Mouse (Mus musculus) neural tube, embryonic 11.5 days (tissue): ENCODE data around the gene Ppp1r9a. TPM values are rescaled to one million over a fixed set of nuclear protein-coding genes. Genes with fewer than 3 reads are reported as not detected.

ENCODE experiments used
- ATAC-seq: fragments of 200-750 bp; cut with Nextera tagmentation; 2 replicates; pipeline ENCODE4 v1.8.0; 2017; ENCODE audit warnings: moderate number of reproducible peaks, mild to moderate bottlenecking, moderate TSS enrichment, moderate library complexity; ENCODE audit not compliant: insufficient read depth, low FRiP score, low TSS enrichment
- DNase-seq: peaks from one replicate; pipeline ENCODE4 v3.0.0-alpha.2; 2015; ENCODE audit warnings: low spot score
- H3K27ac ChIP-seq: fragments of 300-500 bp; sonication (generic); 2 replicates; pipeline ENCODE4 v1.5.1; 2014; ENCODE audit warnings: low read depth, mild to moderate bottlenecking, low read length
- H3K27me3 ChIP-seq: fragments of 300-500 bp; sonication (generic); 2 replicates; pipeline ENCODE4 v1.6.1; 2014; ENCODE audit warnings: mild to moderate bottlenecking, low read length, mixed read lengths; ENCODE audit not compliant: control insufficient read depth, insufficient read depth
- H3K36me3 ChIP-seq: fragments of 300-500 bp; sonication (generic); 2 replicates; pipeline ENCODE4 v1.6.1; 2014; ENCODE audit warnings: mild to moderate bottlenecking, low read length, moderate library complexity, mixed read lengths; ENCODE audit not compliant: control insufficient read depth, insufficient read depth
- H3K4me1 ChIP-seq: fragments of 300-500 bp; sonication (generic); 2 replicates; pipeline ENCODE4 v1.6.1; 2014; ENCODE audit warnings: low read length, mixed read lengths; ENCODE audit not compliant: control insufficient read depth, insufficient read depth
- H3K4me2 ChIP-seq: fragments of 300-500 bp; sonication (generic); 2 replicates; pipeline ENCODE4 v1.6.1; 2014; ENCODE audit warnings: low read depth, mild to moderate bottlenecking, moderate library complexity
- H3K4me3 ChIP-seq: fragments of 300-500 bp; sonication (generic); 2 replicates; pipeline ENCODE4 v1.5.1; 2014; ENCODE audit warnings: low read depth, low read length
- H3K9ac ChIP-seq: fragments of 300-500 bp; sonication (generic); 2 replicates; pipeline ENCODE4 v1.6.1; 2014; ENCODE audit warnings: mild to moderate bottlenecking, low read length
- H3K9me3 ChIP-seq: fragments of 300-500 bp; sonication (generic); 2 replicates; pipeline ENCODE4 v1.6.1; 2016; ENCODE audit warnings: low read length; ENCODE audit not compliant: control insufficient read depth
- WGBS: fragments of 180-500 bp; shearing (Covaris S2); extraction: QIAGEN DNeasy Blood & Tissue Kit; methylation state at CpG from one replicate; pipeline ENCODE4 v1.1.7; 2014; 5-methylcytosine and 5-hydroxymethylcytosine counted together
- polyA plus RNA-seq: library from polyadenylated mRNA; unstranded; fragments of >200 nt; fragmentation: Nextera tagmentation; extraction: Ambion mirVana; gene quantifications from 2 replicates; pipeline ENCODE4 v1.2.1, GENCODE M21; 2014

Gene Ppp1r9a
- polyA plus RNA-seq, 1 experiment from 2014 or later: 16.7 TPM

GRCm38 (mm10) chr6:5198590-5198989 lies 295.9 kb downstream of the Ppp1r9a start:
- no peak for DNase-seq

DNA sequence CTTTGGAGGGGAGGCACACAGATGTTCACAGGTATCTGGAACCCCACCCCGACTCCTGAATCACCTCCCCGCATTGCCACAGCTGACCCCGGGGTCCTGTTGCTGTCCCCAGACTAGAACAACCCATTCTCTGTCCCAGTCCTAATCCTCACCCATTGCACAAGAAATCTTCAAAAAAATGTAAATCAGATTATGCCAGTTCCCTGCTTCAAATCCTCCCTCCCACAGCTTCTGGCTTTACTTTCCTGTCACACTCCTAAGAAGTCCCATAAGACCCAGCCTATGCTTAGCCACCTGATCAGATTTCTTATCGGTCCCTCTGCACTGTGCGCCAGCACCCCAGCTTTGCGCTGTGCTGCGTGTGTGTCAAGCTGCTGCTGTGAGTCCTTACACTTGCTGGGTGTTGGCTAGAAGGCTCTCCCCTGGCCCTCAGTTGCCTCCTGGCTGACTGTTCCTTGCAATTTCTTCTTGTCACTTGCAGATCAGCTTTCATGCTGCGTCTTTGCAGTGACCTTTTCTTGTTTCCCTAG lies 296.7 kb downstream of the Ppp1r9a start:
- Histone ChIP-seq H3K4me1 (no peaks in the 10 kb centered on the region), H3K36me3 (no peaks in the 10 kb centered on the region), H3K27me3 (no peaks in the 10 kb centered on the region), H3K4me2 (no peak overlapping the region), H3K9ac (no peak overlapping the region), H3K4me3 (no peak overlapping the region), H3K27ac (no peak overlapping the region), H3K9me3 (no peaks in the 10 kb centered on the region)
- DNase-seq (no peak), ATAC-seq (no peak)
- 90% methylated on average over 8 of the region's 8 CpGs for WGBS

More at GRCm38 (mm10) chr6:5198590-5198989, 295.9 kb downstream of the Ppp1r9a start:
- ATAC-seq: no peak
- no peaks in the 10 kb centered on the region for H3K36me3 ChIP-seq
- no peaks in the 10 kb centered on the region for H3K9me3 ChIP-seq
- H3K4me1 ChIP-seq: no peaks in the 10 kb centered on the region
- 95% methylated on average over 5 of the region's 5 CpGs for WGBS
- no peak overlapping the region for H3K4me3 ChIP-seq
- no peak overlapping the region for H3K4me2 ChIP-seq
- no peak overlapping the region for H3K27ac ChIP-seq
- no peak overlapping the region for H3K9ac ChIP-seq
- no peaks in the 10 kb centered on the region for H3K27me3 ChIP-seq

DNA sequence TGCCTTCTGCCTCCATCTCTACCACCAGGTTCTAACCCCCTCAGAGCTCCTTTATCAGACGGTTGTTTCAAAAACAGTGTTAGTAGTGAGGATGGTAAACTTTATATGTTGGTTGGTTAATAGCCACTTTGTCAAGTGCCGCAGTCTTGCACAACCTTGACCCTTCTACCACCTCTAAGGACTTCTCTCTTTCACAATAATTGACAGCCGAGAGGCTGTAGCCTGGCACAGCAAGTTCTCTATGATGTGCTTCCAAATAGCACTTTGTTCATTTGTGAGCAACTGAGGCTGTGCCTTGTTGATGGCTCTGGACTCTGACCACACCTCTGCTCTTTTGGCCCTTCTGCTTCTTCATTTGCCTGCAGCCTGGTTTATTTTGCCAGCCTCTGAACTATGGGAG lies 297.2 kb downstream of the Ppp1r9a start:
- Histone ChIP-seq H3K27me3 (no peaks in the 10 kb centered on the region), H3K4me3 (no peak overlapping the region), H3K9me3 (no peaks in the 10 kb centered on the region), H3K27ac (no peak overlapping the region), H3K9ac (no peak overlapping the region), H3K4me1 (no peaks in the 10 kb centered on the region), H3K4me2 (no peak overlapping the region), H3K36me3 (no peaks in the 10 kb centered on the region)
- 90% methylated on average over 3 of the region's 3 CpGs for WGBS
- ATAC-seq: no peak
- no peak for DNase-seq

DNA sequence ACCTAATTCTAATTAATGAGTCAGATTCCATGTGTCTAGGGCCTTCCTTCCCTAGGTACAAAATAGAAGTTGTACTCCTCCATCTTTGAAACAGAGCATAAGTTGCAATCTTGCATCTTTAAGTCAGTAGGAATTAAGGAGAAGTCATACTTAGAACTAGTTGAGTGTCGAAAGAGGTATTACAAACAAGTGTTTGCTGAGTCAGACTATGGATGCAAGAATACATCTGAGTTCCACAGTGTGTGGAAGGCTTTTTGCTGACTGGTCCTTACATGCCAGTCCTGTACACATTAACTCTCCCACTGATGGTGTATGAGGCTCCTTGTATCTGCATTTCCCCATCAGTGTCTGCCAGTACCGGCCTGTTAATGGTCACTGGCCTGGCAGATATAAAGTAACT lies 305.1 kb downstream of the Ppp1r9a start:
- H3K36me3 ChIP-seq: no peaks in the 10 kb centered on the region
- ATAC-seq: no peak
- DNase-seq: no peak
- H3K4me3 ChIP-seq: no peak overlapping the region
- no peaks in the 10 kb centered on the region for H3K27me3 ChIP-seq
- H3K4me1 ChIP-seq: no peaks in the 10 kb centered on the region
- WGBS: 69% methylated on average over 2 of the region's 2 CpGs
- no peak overlapping the region for H3K27ac ChIP-seq
- no peaks in the 10 kb centered on the region for H3K9me3 ChIP-seq
- no peak overlapping the region for H3K9ac ChIP-seq
- H3K4me2 ChIP-seq: no peak overlapping the region

Other genes with a start within 250 kb of the Ppp1r9a start
- 55.1 and 57.6 TPM in 2 replicates for gene Sgce, start 155.7 kb upstream of the Ppp1r9a start, polyA plus RNA-seq
- 14.8 and 15.4 TPM in 2 replicates for gene Peg10, start 155.6 kb upstream of the Ppp1r9a start, polyA plus RNA-seq